Mouse (Mus musculus) MEL (cell line): Measurements from ENCODE around the gene Cr1l. TPM values are rescaled to one million over a fixed set of nuclear protein-coding genes. Genes with fewer than 3 reads are reported as not detected.

Source experiments
- DNase-seq: peaks from one replicate; pipeline ENCODE4 v3.0.0; 2011; ENCODE audit warnings: low read depth, low spot score
- H3K27ac ChIP-seq: 2 replicates; pipeline ENCODE4 v1.5.1; 2012; ENCODE audit warnings: low read depth, mild to moderate bottlenecking, control low read depth, low read length, moderate library complexity; ENCODE audit not compliant: control insufficient read depth
- H3K27me3 ChIP-seq, 2 experiments: fragments of 150-350 bp in 1 of 2; sonication (generic) in 1 of 2; 2 replicates each; pipeline ENCODE4 v1.6.1; 2012; ENCODE audit warnings: low read length in 2 of 2, mild to moderate bottlenecking in 2 of 2, improper control_type of control experiment in 1 of 2, moderate library complexity in 1 of 2; ENCODE audit not compliant: insufficient read depth in 2 of 2, control insufficient read depth in 1 of 2
- H3K36me3 ChIP-seq, 2 experiments: 2 replicates each; pipeline ENCODE4 v1.6.1; 2012 to 2014; ENCODE audit warnings: low read length in 2 of 2, improper control_type of control experiment in 1 of 2, inconsistent platforms in 1 of 2, mild to moderate bottlenecking in 1 of 2; ENCODE audit not compliant: insufficient read depth in 2 of 2, control insufficient read depth in 1 of 2
- H3K4me1 ChIP-seq, 2 experiments: fragments of 150-350 bp in 1 of 2; sonication (generic) in 1 of 2; 2 replicates each; pipeline ENCODE4 v1.6.1; 2012; ENCODE audit warnings: low read length in 2 of 2, improper control_type of control experiment in 1 of 2, mild to moderate bottlenecking in 1 of 2; ENCODE audit not compliant: insufficient read depth in 2 of 2, control insufficient read depth in 1 of 2
- H3K4me3 ChIP-seq, 2 experiments: fragments of 150-350 bp in 1 of 2; sonication (generic) in 1 of 2; 2 replicates each; pipeline ENCODE4 v1.5.1; 2012; ENCODE audit warnings: low read depth in 2 of 2, low read length in 2 of 2, mild to moderate bottlenecking in 2 of 2, moderate library complexity in 2 of 2, control low read depth in 1 of 2, improper control_type of control experiment in 1 of 2; ENCODE audit not compliant: control insufficient read depth in 1 of 2, insufficient read depth in 1 of 2
- H3K79me2 ChIP-seq: 2 replicates; pipeline ENCODE4 v1.6.1; 2012; ENCODE audit warnings: mild to moderate bottlenecking, low read length, moderate library complexity; ENCODE audit not compliant: control insufficient read depth, poor library complexity, insufficient read depth
- H3K9ac ChIP-seq: 2 replicates; pipeline ENCODE4 v1.6.1; 2012; ENCODE audit warnings: low read depth, mild to moderate bottlenecking, control low read depth, low read length, moderate library complexity; ENCODE audit not compliant: control insufficient read depth, poor library complexity, severe bottlenecking
- H3K9me3 ChIP-seq: fragments of 150-350 bp; sonication (generic); replicated peaks from 2 replicates; pipeline ENCODE4 v1.6.1; 2012; ENCODE audit warnings: mild to moderate bottlenecking, low read length, improper control_type of control experiment, moderate library complexity; ENCODE audit not compliant: insufficient read depth
- BHLHE40 ChIP-seq: IDR thresholded peaks from 2 replicates; pipeline ENCODE4 v1.6.1; 2012; ENCODE audit warnings: low read depth, mild to moderate bottlenecking, inconsistent platforms, low read length, improper control_type of control experiment, borderline replicate concordance
- CHD1 ChIP-seq: IDR thresholded peaks from 2 replicates; pipeline ENCODE4 v1.6.1; 2012; ENCODE audit warnings: low read depth, mild to moderate bottlenecking, inconsistent platforms, low read length, improper control_type of control experiment
- CHD2 ChIP-seq: IDR thresholded peaks from 2 replicates; pipeline ENCODE4 v1.6.1; 2011; ENCODE audit warnings: low read length, improper control_type of control experiment
- CTCF ChIP-seq, 3 experiments: IDR thresholded peaks in 2 of 3; conservative IDR thresholded peaks in 1 of 3; 2 replicates each; pipeline ENCODE4 v1.5.1; 2011 to 2012; ENCODE audit warnings: low read length in 3 of 3, low read depth in 2 of 3, mild to moderate bottlenecking in 2 of 3, improper control_type of control experiment in 1 of 3, inconsistent platforms in 1 of 3, mixed read lengths in 1 of 3, moderate library complexity in 1 of 3; ENCODE audit not compliant: control insufficient read depth in 1 of 3, insufficient read depth in 1 of 3, poor library complexity in 1 of 3, severe bottlenecking in 1 of 3
- ELF1 ChIP-seq: IDR thresholded peaks from 2 replicates; pipeline ENCODE4 v1.6.1; 2014; ENCODE audit warnings: low read depth, mild to moderate bottlenecking, inconsistent platforms, low read length, improper control_type of control experiment, moderate library complexity
- EP300 ChIP-seq, 2 experiments: IDR thresholded peaks; 2 replicates each; pipeline ENCODE4 v1.6.1; 2011; ENCODE audit warnings: improper control_type of control experiment in 2 of 2, low read length in 2 of 2, low read depth in 1 of 2, mild to moderate bottlenecking in 1 of 2
- ETS1 ChIP-seq: IDR thresholded peaks from 2 replicates; pipeline ENCODE4 v1.6.1; 2012; ENCODE audit warnings: low read depth, mild to moderate bottlenecking, inconsistent platforms, low read length, improper control_type of control experiment, moderate library complexity
- GATA1 ChIP-seq: IDR thresholded peaks from 2 replicates; pipeline ENCODE4 v1.6.1; 2011; ENCODE audit warnings: low read depth, low read length, improper control_type of control experiment
- HCFC1 ChIP-seq: IDR thresholded peaks from 2 replicates; pipeline ENCODE4 v1.6.1; 2012; ENCODE audit warnings: low read depth, mild to moderate bottlenecking, inconsistent platforms, low read length, improper control_type of control experiment, moderate library complexity
- JUND ChIP-seq: IDR thresholded peaks from 2 replicates; pipeline ENCODE4 v1.6.1; 2011; ENCODE audit warnings: low read depth, mild to moderate bottlenecking, improper control_type of control experiment, low read length
- KAT2A ChIP-seq: conservative IDR thresholded peaks from 2 replicates; pipeline ENCODE4 v1.6.1; 2012; ENCODE audit warnings: low read depth, low read length, improper control_type of control experiment, inconsistent platforms
- MAFK ChIP-seq: IDR thresholded peaks from 2 replicates; pipeline ENCODE4 v1.6.1; 2011; ENCODE audit warnings: low read depth, mild to moderate bottlenecking, low read length, improper control_type of control experiment, borderline replicate concordance
- MAX ChIP-seq: IDR thresholded peaks from 2 replicates; pipeline ENCODE4 v1.6.1; 2011; ENCODE audit warnings: low read length, improper control_type of control experiment
- MAZ ChIP-seq: IDR thresholded peaks from 2 replicates; pipeline ENCODE4 v1.6.1; 2012; ENCODE audit warnings: low read depth, mild to moderate bottlenecking, inconsistent platforms, low read length, improper control_type of control experiment
- MEF2A ChIP-seq: IDR thresholded peaks from 2 replicates; pipeline ENCODE4 v1.6.1; 2014; ENCODE audit warnings: low read depth, mild to moderate bottlenecking, inconsistent platforms, low read length, improper control_type of control experiment; ENCODE audit not compliant: poor library complexity, insufficient replicate concordance, severe bottlenecking; ENCODE audit errors: extremely low read depth
- MYB ChIP-seq: IDR thresholded peaks from 2 replicates; pipeline ENCODE4 v1.6.1; 2011; ENCODE audit warnings: mild to moderate bottlenecking, low read depth, low read length, improper control_type of control experiment
- MYC ChIP-seq: IDR thresholded peaks from 2 replicates; pipeline ENCODE4 v1.6.1; 2011; ENCODE audit warnings: low read depth, mild to moderate bottlenecking, low read length, improper control_type of control experiment, moderate library complexity
- POLR2A ChIP-seq, 2 experiments: IDR thresholded peaks; 2 replicates each; pipeline ENCODE4 v1.6.1; 2011 to 2012; ENCODE audit warnings: low read length in 2 of 2, mild to moderate bottlenecking in 2 of 2, control low read depth in 1 of 2, improper control_type of control experiment in 1 of 2, low read depth in 1 of 2, moderate library complexity in 1 of 2; ENCODE audit not compliant: control insufficient read depth in 1 of 2, insufficient read depth in 1 of 2, poor library complexity in 1 of 2
- POLR2AphosphoS2 ChIP-seq: IDR thresholded peaks from 2 replicates; pipeline ENCODE4 v1.6.1; 2011; ENCODE audit warnings: low read length, improper control_type of control experiment
- POLR2AphosphoS5 ChIP-seq: IDR thresholded peaks from 2 replicates; pipeline ENCODE4 v1.6.1; 2012; ENCODE audit warnings: low read depth, borderline replicate concordance, mild to moderate bottlenecking, inconsistent platforms, low read length, moderate library complexity, mixed read lengths
- RAD21 ChIP-seq: IDR thresholded peaks from 2 replicates; pipeline ENCODE4 v1.6.1; 2011; ENCODE audit warnings: mild to moderate bottlenecking, low read depth, low read length, improper control_type of control experiment
- RCOR1 ChIP-seq: IDR thresholded peaks from 2 replicates; pipeline ENCODE4 v1.6.1; 2012; ENCODE audit warnings: low read depth, mild to moderate bottlenecking, inconsistent platforms, low read length, improper control_type of control experiment
- SIN3A ChIP-seq: IDR thresholded peaks from 2 replicates; pipeline ENCODE4 v1.6.1; 2012; ENCODE audit warnings: low read length, improper control_type of control experiment, inconsistent platforms
- SMC3 ChIP-seq: IDR thresholded peaks from 2 replicates; pipeline ENCODE4 v1.6.1; 2011; ENCODE audit warnings: low read depth, low read length, improper control_type of control experiment
- TBP ChIP-seq: IDR thresholded peaks from 2 replicates; pipeline ENCODE4 v1.8.0; 2011; ENCODE audit warnings: low read depth, low read length, improper control_type of control experiment
- TCF12 ChIP-seq: IDR thresholded peaks from 2 replicates; pipeline ENCODE4 v1.6.1; 2014; ENCODE audit warnings: low read depth, mild to moderate bottlenecking, inconsistent platforms, low read length, improper control_type of control experiment, moderate library complexity
- UBTF ChIP-seq: IDR thresholded peaks from 2 replicates; pipeline ENCODE4 v1.6.1; 2012; ENCODE audit warnings: low read depth, mild to moderate bottlenecking, inconsistent platforms, low read length, improper control_type of control experiment, moderate library complexity, borderline replicate concordance; ENCODE audit not compliant: insufficient read depth
- USF1 ChIP-seq: IDR thresholded peaks from 2 replicates; pipeline ENCODE4 v1.6.1; 2014; ENCODE audit warnings: low read depth, mild to moderate bottlenecking, inconsistent platforms, low read length, improper control_type of control experiment, moderate library complexity
- USF2 ChIP-seq, 2 experiments: IDR thresholded peaks; 2 replicates each; pipeline ENCODE4 v1.6.1; 2011 to 2012; ENCODE audit warnings: improper control_type of control experiment in 2 of 2, low read length in 2 of 2, borderline replicate concordance in 1 of 2, inconsistent platforms in 1 of 2, low read depth in 1 of 2, mild to moderate bottlenecking in 1 of 2; ENCODE audit not compliant: insufficient read depth in 1 of 2
- ZC3H11A ChIP-seq: IDR thresholded peaks from 2 replicates; pipeline ENCODE4 v1.6.1; 2012; ENCODE audit warnings: low read depth, mild to moderate bottlenecking, inconsistent platforms, low read length, improper control_type of control experiment
- polyA plus RNA-seq, 2 experiments: library from polyadenylated mRNA; stranded (reverse) in 1 of 2; unstranded in 1 of 2; fragments of >175 nt in 1 of 2; fragments of >200 nt in 1 of 2; gene quantifications; 2 replicates each; pipeline versions ENCODE4 v1.2.1 to v1.2.4; 2012; ENCODE audit warnings: low replicate concordance in 2 of 2, low read depth in 1 of 2; ENCODE audit not compliant: insufficient read length in 2 of 2, insufficient read depth in 1 of 2, missing spikeins in 1 of 2
- total RNA-seq: library from RNA; depleted of rRNA; stranded (reverse); fragments of 300-350 nt; gene quantifications from 2 replicates; pipeline ENCODE4 v1.2.3, GENCODE M21; 2012

Gene Cr1l
- total and polyA plus RNA-seq, 3 experiments = 103 to 116 TPM; not detected in 1

DNA sequence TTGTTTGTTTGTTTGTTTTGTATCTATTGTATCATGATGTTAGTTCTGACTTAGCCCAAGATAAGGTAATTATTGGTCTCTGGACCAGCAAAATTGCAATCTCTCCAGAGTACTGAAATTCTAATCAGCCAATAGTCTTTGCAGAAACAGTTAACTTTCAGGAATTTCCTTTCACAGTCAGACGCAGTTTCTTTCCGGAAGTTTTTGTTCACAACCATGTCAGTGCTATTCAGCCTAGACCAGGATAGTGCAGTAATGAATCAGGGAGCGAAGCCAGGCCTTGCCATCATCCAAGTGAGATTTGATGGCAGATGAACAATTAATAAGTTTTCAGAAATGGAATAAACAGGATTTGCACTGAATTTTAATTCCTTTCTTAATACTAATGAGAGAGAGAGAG is 684 bp upstream of the Cr1l start:
- peak overlapping the region; percentile 66 to 90 for H3K4me3 ChIP-seq
- TF ChIP-seq ELF1 = peak; percentile 53; the same call in 1 of the 2 replicates
- peak in 1 of 2 experiments; percentile 24; a peak in 2 of 4 replicates for TF ChIP-seq EP300 (IDR thresholded peaks at IDR 0.05; ENCODE audit: low read depth in 1 of 2, low read length in 2 of 2)
- TF ChIP-seq POLR2AphosphoS5 = no peak
- peak; percentile 31; the same call in 1 of the 2 replicates for TF ChIP-seq RCOR1
- TF ChIP-seq TCF12 = no peak
- peak in 1 of 2 experiments; percentile 35; a peak in 1 of 4 replicates for TF ChIP-seq USF2 (IDR thresholded peaks at IDR 0.05; ENCODE audit: borderline replicate concordance in 1 of 2, insufficient read depth in 1 of 2, low read depth in 1 of 2, low read length in 2 of 2)
- TF ChIP-seq MYB = peak; percentile 33; the same call in 1 of the 2 replicates
- 0 out of 2 replicates have a peak, but pooled peaks have one; percentile 3 for TF ChIP-seq ZC3H11A
- TF ChIP-seq MAX = peak; percentile 53; the same call in 1 of the 2 replicates
- peak; percentile 18; the same call in 1 of the 2 replicates for TF ChIP-seq MEF2A
- 0 out of 2 replicates have a peak, but pooled peaks have one; percentile 18 for TF ChIP-seq KAT2A
- TF ChIP-seq BHLHE40 = peak; percentile 24; the same call in 1 of the 2 replicates
- no peak for TF ChIP-seq POLR2A (IDR thresholded peaks at IDR 0.05; ENCODE audit: control insufficient read depth in 1 of 2, insufficient read depth in 1 of 2, low read depth in 1 of 2, low read length in 2 of 2, poor library complexity in 1 of 2)
- TF ChIP-seq, all 39 proteins: peak for 10
- Histone ChIP-seq H3K9ac (peak overlapping the region; percentile 91), H3K27me3 (no peaks in the 10 kb centered on the region), H3K9me3 (no peaks in the 10 kb centered on the region), H3K4me1 (peaks cover 6% of the 10 kb centered on the region in 2 experiments), H3K79me2 (peaks cover 13% of the 10 kb centered on the region), H3K36me3 (peaks cover 22 to 26% of the 10 kb centered on the region in 2 experiments), H3K27ac (peak overlapping the region; percentile 98)
- peak; percentile 64 for DNase-seq

DNA sequence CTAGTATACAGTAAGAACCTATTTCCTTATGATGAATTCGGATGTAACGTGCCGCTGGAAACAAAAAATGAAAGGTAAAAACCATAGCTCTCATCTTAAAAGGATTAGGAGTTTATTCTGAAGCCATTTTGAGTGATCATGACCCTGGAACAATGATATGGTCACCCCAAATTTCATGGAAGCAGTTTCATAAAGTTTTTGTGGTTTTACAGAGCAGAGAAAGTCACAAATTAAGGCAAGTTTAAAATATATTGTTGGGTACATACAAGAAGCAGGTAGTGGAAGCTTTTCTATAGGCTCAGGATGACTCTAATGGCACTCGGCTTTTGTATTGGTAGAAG is 259 bp upstream of the Cr1l start:
- no peaks in the 10 kb centered on the region for H3K9me3 ChIP-seq
- no peaks in the 10 kb centered on the region for H3K27me3 ChIP-seq
- no peak for DNase-seq
- peaks cover 24 to 30% of the 10 kb centered on the region in 2 experiments for H3K36me3 ChIP-seq
- H3K9ac ChIP-seq = peak overlapping the region; percentile 91
- peak overlapping the region; percentile 66 to 90 for H3K4me3 ChIP-seq
- H3K27ac ChIP-seq = peak overlapping the region; percentile 98
- H3K79me2 ChIP-seq = peaks cover 13% of the 10 kb centered on the region
- peaks cover 6% of the 10 kb centered on the region in 2 experiments for H3K4me1 ChIP-seq
- TF ChIP-seq MAZ (no peak), USF2 (IDR thresholded peaks at IDR 0.05; ENCODE audit: borderline replicate concordance in 1 of 2, insufficient read depth in 1 of 2, low read depth in 1 of 2, low read length in 2 of 2) (no peak), USF1 (no peak), TCF12 (no peak; the same call in 1 of the 2 replicates), HCFC1 (no peak; the same call in 1 of the 2 replicates), JUND (no peak), CTCF (IDR thresholded peaks at IDR 0.05 in 2 of 3, conservative IDR thresholded peaks at IDR 0.05 in 1 of 3; ENCODE audit: control insufficient read depth in 1 of 3, insufficient read depth in 1 of 3, low read depth in 2 of 3, low read length in 3 of 3, poor library complexity in 1 of 3, severe bottlenecking in 1 of 3) (no peak), GATA1 (no peak), EP300 (IDR thresholded peaks at IDR 0.05; ENCODE audit: low read depth in 1 of 2, low read length in 2 of 2) (peak; percentile 3 to 67; a peak in 3 of 4 replicates), UBTF (no peak), ETS1 (no peak; the same call in 1 of the 2 replicates), CHD2 (no peak), POLR2AphosphoS2 (0 out of 2 replicates have a peak, but pooled peaks have one; percentile 84), MYC (no peak; the same call in 1 of the 2 replicates), MAFK (no peak), MEF2A (no peak), CHD1 (peak; percentile 89; the same call in 1 of the 2 replicates), RAD21 (no peak), SMC3 (no peak), BHLHE40 (peak; percentile 57), SIN3A (peak; percentile 83), TBP (no peak), MAX (no peak)
